ENCODE assay signal across 10 mouse cellular contexts in the genomic region with DNA sequence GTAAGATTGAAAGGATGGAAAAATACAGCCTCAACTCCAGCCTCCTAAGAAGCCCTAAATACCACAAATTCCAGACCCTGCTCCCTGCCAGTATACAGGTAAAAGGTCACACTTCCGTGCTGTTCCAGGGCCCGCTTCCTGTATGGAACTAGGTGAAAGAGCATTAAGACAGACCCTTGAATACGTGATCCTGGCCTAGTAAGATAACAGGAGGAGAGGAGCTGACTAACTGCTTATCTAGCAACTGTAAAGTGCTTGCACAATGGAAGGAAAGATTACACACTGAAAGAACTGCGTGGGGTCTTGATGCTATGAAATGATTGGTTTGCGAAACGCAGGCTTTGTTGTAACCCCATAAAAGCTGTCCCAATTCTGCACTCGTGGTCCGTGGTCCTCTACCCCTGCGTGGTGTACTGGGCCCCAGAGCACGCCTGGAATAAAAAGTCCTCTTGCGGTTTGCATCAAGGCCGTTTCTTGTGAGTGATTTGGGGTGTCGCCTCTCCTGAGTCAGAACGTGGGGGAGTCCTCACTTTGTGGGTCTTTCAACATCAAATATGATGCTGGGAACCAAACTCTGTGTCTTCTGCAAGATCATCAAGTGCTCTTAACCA. TPM values are rescaled to one million over a fixed set of nuclear protein-coding genes. Genes with fewer than 3 reads are reported as not detected.
DNase-seq lines count a peak whose midpoint lies in the region; ATAC-seq and TF ChIP-seq lines count a peak whose summit lies in the region.
"Had no signal": no experiment of that assay in that cellular context is flagged by ENCODE, and none has a peak within 500 bp of the region (broad histone marks: within the 10 kb centered on the region; RNA-seq: fewer than 3 reads in every experiment).

No protein-coding gene starts in this region.

- 94% methylated on average over 14 of the region's 14 CpGs for WGBS in hindbrain, embryonic 14.5 days
- 91% methylated on average over 14 of the region's 14 CpGs for WGBS in hindbrain, embryonic 16.5 days
- 77% methylated on average over 14 of the region's 14 CpGs for WGBS in kidney, adult 2 months
- WGBS in liver, embryonic 16.5 days (ENCODE audit: insufficient replicate concordance) = 48% methylated on average over 14 of the region's 14 CpGs

- no peak overlapping the region for H3K4me2 ChIP-seq in hindbrain, embryonic 14.5 days (replicated peaks)
- no peak overlapping the region; the same call in 1 of the 2 replicates for H3K4me2 ChIP-seq in hindbrain, embryonic 16.5 days (ENCODE audit: low read length)
- no peak overlapping the region for H3K4me2 ChIP-seq in liver, embryonic 16.5 days (ENCODE audit: low read depth, low read length)

- H3K27ac ChIP-seq in hindbrain, embryonic 14.5 days = 0 out of 2 replicates have a peak overlapping the region, but pooled peaks have one; percentile 98
- H3K27ac ChIP-seq in hindbrain, embryonic 16.5 days (ENCODE audit: low read depth, low read length) = no peak overlapping the region
- peak overlapping the region; percentile 97 for H3K27ac ChIP-seq in kidney, adult 2 months (ENCODE audit: insufficient read depth, low read depth, low read length)
- H3K27ac ChIP-seq in liver, embryonic 16.5 days (ENCODE audit: low read length) = peak overlapping the region; percentile 37; the same call in 1 of the 2 replicates

- no peaks in the 10 kb centered on the region for H3K27me3 ChIP-seq in hindbrain, embryonic 14.5 days (ENCODE audit: control insufficient read depth, insufficient read depth, low read length)
- no peaks in the 10 kb centered on the region for H3K27me3 ChIP-seq in hindbrain, embryonic 16.5 days (replicated peaks; ENCODE audit: control insufficient read depth, insufficient read depth, low read length)
- H3K27me3 ChIP-seq in kidney, adult 2 months (replicated peaks; ENCODE audit: control insufficient read depth, insufficient read depth, low read length) = no peaks in the 10 kb centered on the region
- H3K27me3 ChIP-seq in liver, embryonic 16.5 days (ENCODE audit: control insufficient read depth, insufficient read depth, low read depth, low read length) = no peaks in the 10 kb centered on the region
- H3K27me3 ChIP-seq: Patski had no signal

- no peak for DNase-seq in hindbrain, embryonic 14.5 days (ENCODE audit: low spot score)
- peak; percentile 16 for DNase-seq in embryo, embryonic 11 days
- DNase-seq in kidney, adult 2 months = peak; percentile 62
- no peak for DNase-seq in left cerebral cortex, adult 9 months (ENCODE audit: low spot score in 2 of 2)
- DNase-seq in retina, embryonic 14.5 days (ENCODE audit: low spot score) = no peak
- DNase-seq: cerebellum, adult 18-20 months had no signal

- no peak overlapping the region for H3K9ac ChIP-seq in hindbrain, embryonic 14.5 days
- no peak overlapping the region for H3K9ac ChIP-seq in hindbrain, embryonic 16.5 days (ENCODE audit: low read depth, low read length)
- H3K9ac ChIP-seq in liver, embryonic 16.5 days (ENCODE audit: low read depth, low read length) = no peak overlapping the region

- TF ChIP-seq POLR2A in kidney, adult 2 months (IDR thresholded peaks at IDR 0.05; ENCODE audit: low read depth, low read length) = no peak

- no peaks in the 10 kb centered on the region for H3K9me3 ChIP-seq in hindbrain, embryonic 14.5 days (ENCODE audit: control insufficient read depth, low read length)
- no peaks in the 10 kb centered on the region for H3K9me3 ChIP-seq in hindbrain, embryonic 16.5 days (ENCODE audit: control insufficient read depth, low read length)
- H3K9me3 ChIP-seq in liver, embryonic 16.5 days (replicated peaks; ENCODE audit: control insufficient read depth, low read length) = no peaks in the 10 kb centered on the region

- TF ChIP-seq CTCF in kidney, adult 2 months (conservative IDR thresholded peaks at IDR 0.05; ENCODE audit: insufficient read depth, insufficient read length, low read depth, low read length) = no peak

- no peak overlapping the region for H3K4me3 ChIP-seq in hindbrain, embryonic 14.5 days (replicated peaks; ENCODE audit: low read length)
- H3K4me3 ChIP-seq in hindbrain, embryonic 16.5 days (ENCODE audit: low read length) = no peak overlapping the region
- H3K4me3 ChIP-seq in kidney, adult 2 months (ENCODE audit: insufficient read depth, low read depth, low read length) = no peak overlapping the region
- H3K4me3 ChIP-seq in liver, embryonic 16.5 days (ENCODE audit: low read depth, low read length) = no peak overlapping the region

- peaks cover 17% of the 10 kb centered on the region; the same call in 1 of the 2 replicates for H3K4me1 ChIP-seq in hindbrain, embryonic 14.5 days (replicated peaks; ENCODE audit: control insufficient read depth, insufficient read depth, low read length)
- peaks cover 20% of the 10 kb centered on the region for H3K4me1 ChIP-seq in hindbrain, embryonic 16.5 days (ENCODE audit: control insufficient read depth, insufficient read depth, low read depth, low read length)
- peaks cover 18% of the 10 kb centered on the region; the same call in 1 of the 2 replicates for H3K4me1 ChIP-seq in kidney, adult 2 months (ENCODE audit: control insufficient read depth, insufficient read depth, low read length)
- peaks cover 14% of the 10 kb centered on the region for H3K4me1 ChIP-seq in liver, embryonic 16.5 days (ENCODE audit: control insufficient read depth, low read depth, low read length)

- ATAC-seq in hindbrain, embryonic 14.5 days (ENCODE audit: low FRiP score) = no peak
- ATAC-seq in hindbrain, embryonic 16.5 days = no peak
- no peak for ATAC-seq in liver, embryonic 16.5 days (ENCODE audit: low read depth)
- ATAC-seq: midbrain, embryonic 16.5 days; Patski had no signal

- H3K36me3 ChIP-seq in hindbrain, embryonic 14.5 days (replicated peaks; ENCODE audit: control insufficient read depth, insufficient read depth) = no peaks in the 10 kb centered on the region
- H3K36me3 ChIP-seq in hindbrain, embryonic 16.5 days (ENCODE audit: control insufficient read depth, insufficient read depth, low read length) = no peaks in the 10 kb centered on the region
- no peaks in the 10 kb centered on the region for H3K36me3 ChIP-seq in kidney, adult 2 months (ENCODE audit: control insufficient read depth, insufficient read depth, low read length)
- no peaks in the 10 kb centered on the region for H3K36me3 ChIP-seq in liver, embryonic 16.5 days (ENCODE audit: control insufficient read depth, insufficient read depth)

RNA-seq across cellular contexts. Expression of gene Ate1, which starts 0.7 kb away (rescaled TPM):
- polyA plus RNA-seq in hindbrain, embryonic 14.5 days (2014; fragmentation: Nextera tagmentation; extraction: Ambion mirVana) = 104 and 108 TPM in 2 replicates
- polyA plus RNA-seq in hindbrain, embryonic 16.5 days (2015; fragmentation: Nextera tagmentation; extraction: Ambion mirVana) = 102 and 109 TPM in 2 replicates
- 7.3 and 10.6 TPM in 2 replicates for polyA plus RNA-seq in kidney, adult 2 months (2012; rRNA removed)
- polyA plus RNA-seq in liver, embryonic 16.5 days (2015; fragmentation: Nextera tagmentation; extraction: Ambion mirVana) = 19.2 and 19.4 TPM in 2 replicates

RNA-seq across cellular contexts. Expression of gene Nsmce4a, which starts 52.0 kb away (rescaled TPM):
- 96.7 and 99.6 TPM in 2 replicates for polyA plus RNA-seq in hindbrain, embryonic 14.5 days (2014; fragmentation: Nextera tagmentation; extraction: Ambion mirVana)
- 72.9 and 75.7 TPM in 2 replicates for polyA plus RNA-seq in hindbrain, embryonic 16.5 days (2015; fragmentation: Nextera tagmentation; extraction: Ambion mirVana)
- polyA plus RNA-seq in kidney, adult 2 months (2012; rRNA removed) = 39.8 and 44.4 TPM in 2 replicates
- 71.7 and 77.4 TPM in 2 replicates for polyA plus RNA-seq in liver, embryonic 16.5 days (2015; fragmentation: Nextera tagmentation; extraction: Ambion mirVana)

RNA-seq across cellular contexts. Expression of gene Tacc2, which starts 56.3 kb away (rescaled TPM):
- polyA plus RNA-seq in hindbrain, embryonic 14.5 days (2014; fragmentation: Nextera tagmentation; extraction: Ambion mirVana) = 58.9 and 61.6 TPM in 2 replicates
- polyA plus RNA-seq in hindbrain, embryonic 16.5 days (2015; fragmentation: Nextera tagmentation; extraction: Ambion mirVana) = 49.7 and 57.8 TPM in 2 replicates
- 72.2 and 78.4 TPM in 2 replicates for polyA plus RNA-seq in kidney, adult 2 months (2012; rRNA removed)
- polyA plus RNA-seq in liver, embryonic 16.5 days (2015; fragmentation: Nextera tagmentation; extraction: Ambion mirVana) = 2.2 and 3.3 TPM in 2 replicates

Comparison
In these comparisons a context has a peak if more than half of its experiments do, and no peak if none do; other contexts are left out.
1. DNase-seq: peak in embryo, embryonic 11 days (single experiment) and kidney, adult 2 months (single experiment); none in hindbrain, embryonic 14.5 days (single experiment), left cerebral cortex, adult 9 months (0 of 2) and retina, embryonic 14.5 days (single experiment).
2. RNA of gene Tacc2, which starts 56.3 kb away (polyA plus RNA-seq): 72.2 to 78.4 TPM in kidney, adult 2 months, 58.9 to 61.6 TPM in hindbrain, embryonic 14.5 days and 49.7 to 57.8 TPM in hindbrain, embryonic 16.5 days; 2.2 to 3.3 TPM in liver, embryonic 16.5 days; every median in the first group is over 10 times any median in the second.